Mouse (Mus musculus): ENCODE results near the gene Aldh3a2.

GRCm38 (mm10) chr11:61180361-61180760 is 86.9 kb downstream of the Aldh3a2 start:
- TF ChIP-seq POLR2A (IDR thresholded peaks at IDR 0.05; ENCODE audit: low read depth, low read length): no peak
- no peak for TF ChIP-seq ZNF384 (IDR thresholded peaks at IDR 0.05; ENCODE audit: low read depth, low read length)
- TF ChIP-seq ZKSCAN1 (IDR thresholded peaks at IDR 0.05; ENCODE audit: borderline replicate concordance, low read depth, low read length): no peak
- TF ChIP-seq JUND (conservative IDR thresholded peaks at IDR 0.05; ENCODE audit: low read depth, low read length): no peak
- no peak for TF ChIP-seq KAT2A (IDR thresholded peaks at IDR 0.05; ENCODE audit: insufficient replicate concordance, low read length)
- TF ChIP-seq USF1 (IDR thresholded peaks at IDR 0.05; ENCODE audit: low read depth, low read length): no peak
- no peak for TF ChIP-seq UBTF (IDR thresholded peaks at IDR 0.05; ENCODE audit: low read depth, low read length)
- TF ChIP-seq CHD2 (IDR thresholded peaks at IDR 0.05; ENCODE audit: low read length): no peak
- 0 out of 2 replicates have a peak, but pooled peaks have one; percentile 19 for TF ChIP-seq EP300 (IDR thresholded peaks at IDR 0.05; ENCODE audit: low read length)
- no peak for TF ChIP-seq HCFC1 (IDR thresholded peaks at IDR 0.05; ENCODE audit: low read depth, low read length)
